Mouse (Mus musculus) ES-Bruce4 (cell line): Measurements from ENCODE around the gene Tmem150b. TPM values are rescaled to one million over a fixed set of nuclear protein-coding genes. Genes with fewer than 3 reads are reported as not detected.

Experiments
- H3K27ac ChIP-seq: 2 replicates; pipeline ENCODE4 v1.5.1; 2012; ENCODE audit warnings: low read length, inconsistent platforms; ENCODE audit not compliant: insufficient read depth
- H3K27me3 ChIP-seq: 2 replicates; pipeline ENCODE4 v1.6.1; 2012; ENCODE audit warnings: mild to moderate bottlenecking, low read length, inconsistent platforms; ENCODE audit not compliant: control insufficient read depth, poor library complexity, insufficient read depth, severe bottlenecking
- H3K36me3 ChIP-seq: 2 replicates; pipeline ENCODE4 v1.6.1; 2012; ENCODE audit warnings: inconsistent platforms, mild to moderate bottlenecking, low read length, moderate library complexity; ENCODE audit not compliant: control insufficient read depth, poor library complexity, insufficient read depth, severe bottlenecking
- H3K4me1 ChIP-seq: one replicate; pipeline ENCODE4 v1.8.1; 2011; ENCODE audit warnings: low read length; ENCODE audit not compliant: control insufficient read depth, insufficient read depth
- H3K4me3 ChIP-seq: 2 replicates; pipeline ENCODE4 v1.5.1; 2011; ENCODE audit warnings: low read depth, mild to moderate bottlenecking, low read length
- H3K9ac ChIP-seq: 2 replicates; pipeline ENCODE4 v1.6.1; 2012; ENCODE audit warnings: low read depth, mild to moderate bottlenecking, inconsistent platforms; ENCODE audit not compliant: poor library complexity, severe bottlenecking
- H3K9me3 ChIP-seq: replicated peaks from 2 replicates; pipeline ENCODE4 v1.6.1; 2012; ENCODE audit warnings: mild to moderate bottlenecking, low read length, inconsistent platforms; ENCODE audit not compliant: control insufficient read depth, poor library complexity, insufficient read depth, severe bottlenecking
- CTCF ChIP-seq: IDR thresholded peaks from one replicate; pipeline ENCODE4 v1.8.1; 2011; ENCODE audit warnings: low read depth, low read length
- EP300 ChIP-seq: IDR thresholded peaks from 2 replicates; pipeline ENCODE4 v1.6.1; 2011; ENCODE audit warnings: low read depth, low read length; ENCODE audit not compliant: insufficient read depth
- POLR2A ChIP-seq: IDR thresholded peaks from one replicate; pipeline ENCODE4 v1.8.1; 2011; ENCODE audit warnings: low read length; ENCODE audit not compliant: insufficient read depth
- polyA plus RNA-seq: library from polyadenylated mRNA; stranded (reverse); fragments of >200 nt; gene quantifications from 2 replicates; pipeline ENCODE4 v1.2.4, GENCODE M21; 2011; ENCODE audit warnings: low read depth; ENCODE audit not compliant: missing spikeins, insufficient read depth, insufficient read length

Tmem150b gene
- polyA plus RNA-seq, 1 experiment: not detected

DNA sequence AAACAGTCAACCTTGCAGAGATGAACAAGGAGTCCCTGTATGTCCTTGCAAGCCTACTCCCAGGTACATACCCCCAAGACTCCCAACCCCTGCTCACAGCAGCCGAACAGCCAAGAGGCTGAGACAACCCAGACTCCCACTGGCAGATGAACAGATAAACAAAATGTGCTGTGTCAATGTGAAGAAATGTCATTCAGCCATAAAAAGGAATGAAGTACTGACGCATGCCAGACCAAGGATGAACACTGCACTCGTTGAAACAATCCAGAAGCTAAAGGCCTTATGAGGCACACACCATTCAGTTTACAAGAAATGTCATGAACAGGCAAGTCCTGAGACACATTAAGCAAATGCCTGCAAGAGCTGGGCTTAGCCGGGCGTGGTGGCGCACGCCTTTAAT lies 49.8 kb downstream of the Tmem150b start:
- H3K27me3 ChIP-seq: no peaks in the 10 kb centered on the region
- H3K27ac ChIP-seq: 0 out of 2 replicates have a peak overlapping the region, but pooled peaks have one; percentile 44
- TF ChIP-seq CTCF: no peak
- no peak for TF ChIP-seq EP300
- no peak for TF ChIP-seq POLR2A
- H3K36me3 ChIP-seq: 0 out of 2 replicates have a peak, but pooled peaks cover 6% of the 10 kb centered on the region
- H3K4me3 ChIP-seq: no peak overlapping the region
- H3K9ac ChIP-seq: no peak overlapping the region
- no peaks in the 10 kb centered on the region for H3K9me3 ChIP-seq
- H3K4me1 ChIP-seq: no peaks in the 10 kb centered on the region

- TF ChIP-seq EP300: no peak
- TF ChIP-seq CTCF: no peak
- TF ChIP-seq POLR2A: no peak
- 0 out of 2 replicates have a peak, but pooled peaks cover 6% of the 10 kb centered on the region for H3K36me3 ChIP-seq
- no peaks in the 10 kb centered on the region for H3K27me3 ChIP-seq
Observed at GRCm38 (mm10) chr7:4674114-4674731, 50.8 kb downstream of the Tmem150b start.

GRCm38 (mm10) chr7:4671956-4672355 lies 53.1 kb downstream of the Tmem150b start:
- H3K4me3 ChIP-seq: no peak overlapping the region
- TF ChIP-seq CTCF (no peak), EP300 (0 out of 2 replicates have a peak, but pooled peaks have one; percentile 21)
- no peaks in the 10 kb centered on the region for H3K4me1 ChIP-seq
- no peak overlapping the region for H3K9ac ChIP-seq
- H3K36me3 ChIP-seq: 0 out of 2 replicates have a peak, but pooled peaks cover 3% of the 10 kb centered on the region
- no peak overlapping the region for H3K27ac ChIP-seq
- H3K9me3 ChIP-seq: no peaks in the 10 kb centered on the region
- no peaks in the 10 kb centered on the region for H3K27me3 ChIP-seq

More at GRCm38 (mm10) chr7:4674114-4674731, 50.8 kb downstream of the Tmem150b start:
- H3K4me3 ChIP-seq: no peak overlapping the region
- no peaks in the 10 kb centered on the region for H3K9me3 ChIP-seq
- no peaks in the 10 kb centered on the region for H3K4me1 ChIP-seq
- H3K27ac ChIP-seq: no peak overlapping the region
- H3K9ac ChIP-seq: no peak overlapping the region

GRCm38 (mm10) chr7:4670655-4671255 lies 54.3 kb downstream of the Tmem150b start:
- Histone ChIP-seq H3K27me3 (no peaks in the 10 kb centered on the region), H3K27ac (no peak overlapping the region), H3K4me3 (no peak overlapping the region), H3K9me3 (no peaks in the 10 kb centered on the region), H3K9ac (no peak overlapping the region), H3K36me3 (peaks cover 5% of the 10 kb centered on the region; the same call in 1 of the 2 replicates), H3K4me1 (no peaks in the 10 kb centered on the region)
- TF ChIP-seq EP300 (no peak), POLR2A (no peak), CTCF (no peak)

DNA sequence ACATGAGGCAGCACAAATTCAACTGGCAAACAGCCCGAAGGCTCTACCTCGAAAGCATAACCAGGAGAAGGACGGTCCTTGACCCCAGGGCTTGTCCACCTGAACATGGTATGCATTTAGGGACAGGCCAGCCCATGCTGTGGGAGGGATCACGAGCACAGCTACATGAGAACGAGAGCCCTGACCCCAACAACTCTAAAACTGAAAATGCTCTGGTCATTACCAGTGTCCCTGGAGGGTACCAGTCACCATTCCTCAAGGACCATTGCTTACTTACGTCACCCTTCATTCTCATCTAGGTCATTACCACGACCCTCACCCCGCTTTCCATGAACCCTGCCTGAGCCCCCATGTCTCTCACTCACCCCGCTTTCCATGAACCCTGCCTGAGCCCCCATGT lies 55.9 kb downstream of the Tmem150b start:
- H3K9me3 ChIP-seq: no peaks in the 10 kb centered on the region
- no peaks in the 10 kb centered on the region for H3K4me1 ChIP-seq
- no peak overlapping the region for H3K27ac ChIP-seq
- no peak for TF ChIP-seq POLR2A
- TF ChIP-seq EP300: no peak
- no peak for TF ChIP-seq CTCF
- H3K27me3 ChIP-seq: no peaks in the 10 kb centered on the region
- H3K9ac ChIP-seq: no peak overlapping the region
- no peak overlapping the region for H3K4me3 ChIP-seq
- H3K36me3 ChIP-seq: peaks cover 2% of the 10 kb centered on the region; the same call in 1 of the 2 replicates

- no peak for TF ChIP-seq EP300
- no peak for TF ChIP-seq CTCF
- no peak for TF ChIP-seq POLR2A
- Histone ChIP-seq H3K4me1 (no peaks in the 10 kb centered on the region), H3K9me3 (no peaks in the 10 kb centered on the region), H3K27ac (no peak overlapping the region), H3K4me3 (no peak overlapping the region), H3K27me3 (no peaks in the 10 kb centered on the region), H3K36me3 (peaks cover 2% of the 10 kb centered on the region; the same call in 1 of the 2 replicates), H3K9ac (no peak overlapping the region)
Observed at GRCm38 (mm10) chr7:4668506-4668905, 56.5 kb downstream of the Tmem150b start.
